Mouse (Mus musculus) heart, adult 2 months (tissue): ENCODE measurements around the gene Gm960. TPM values are rescaled to one million over a fixed set of nuclear protein-coding genes. Genes with fewer than 3 reads are reported as not detected.

Experiments
- DNase-seq, 2 experiments: peaks; one replicate each; pipeline ENCODE4 v3.0.0; 2021
- H3K27ac ChIP-seq: fragments of 200-600 bp; 2 replicates; pipeline ENCODE4 v1.8.1; 2022
- H3K27me3 ChIP-seq: fragments of 200-500 bp; 2 replicates; pipeline ENCODE4 v1.6.1; 2012; ENCODE audit warnings: mild to moderate bottlenecking, low read length, inconsistent platforms, mixed read lengths; ENCODE audit not compliant: control insufficient read depth, insufficient read depth
- H3K36me3 ChIP-seq: fragments of 200-500 bp; 2 replicates; pipeline ENCODE4 v1.6.1; 2012; ENCODE audit warnings: low read length, inconsistent platforms; ENCODE audit not compliant: control insufficient read depth, insufficient read depth
- H3K4me1 ChIP-seq: fragments of 200-500 bp; 2 replicates; pipeline ENCODE4 v1.6.1; 2011; ENCODE audit warnings: low read length; ENCODE audit not compliant: control insufficient read depth, insufficient read depth
- H3K4me3 ChIP-seq: fragments of 200-600 bp; 2 replicates; pipeline ENCODE4 v1.8.1; 2022
- H3K79me2 ChIP-seq: fragments of 200-500 bp; replicated peaks from 2 replicates; pipeline ENCODE4 v1.6.1; 2012; ENCODE audit warnings: mild to moderate bottlenecking, inconsistent platforms, low read length, moderate library complexity, mixed read lengths; ENCODE audit not compliant: control insufficient read depth, insufficient read depth
- H3K9ac ChIP-seq: fragments of 200-500 bp; 2 replicates; pipeline ENCODE4 v1.6.1; 2012; ENCODE audit warnings: low read depth, mild to moderate bottlenecking, control low read depth, inconsistent platforms, low read length, mixed read lengths
- CTCF ChIP-seq: fragments of 200-600 bp; IDR thresholded peaks from 2 replicates; pipeline ENCODE4 v1.8.1; 2022; ENCODE audit warnings: antibody characterized with exemption, mild to moderate bottlenecking, moderate library complexity
- EP300 ChIP-seq: fragments of 200-500 bp; IDR thresholded peaks from 2 replicates; pipeline ENCODE4 v1.6.1; 2011; ENCODE audit warnings: low read depth, low read length, control low read depth; ENCODE audit not compliant: insufficient read depth
- POLR2A ChIP-seq: fragments of 200-500 bp; IDR thresholded peaks from 2 replicates; pipeline ENCODE4 v1.6.1; 2011; ENCODE audit warnings: mild to moderate bottlenecking, low read depth, low read length, control low read depth; ENCODE audit not compliant: insufficient read depth
- WGBS: fragments of 180-500 bp; shearing (Covaris S2); methylation state at CpG from one replicate; pipeline ENCODE4 v1.1.7; 2018; 5-methylcytosine and 5-hydroxymethylcytosine counted together
- intact Hi-C: fragments of 180-260 bp; cut with DNase I; formaldehyde crosslinking; loops from one replicate; pipeline ENCODE4 v1.15.1; 2025
- polyA plus RNA-seq: library from polyadenylated mRNA; depleted of rRNA; stranded (reverse); fragments of >200 nt; gene quantifications from 2 replicates; pipeline ENCODE4 v1.2.3, GENCODE M21; 2012
- total RNA-seq, 2 experiments: library from RNA; stranded (reverse); gene quantifications; 2 replicates each; pipeline ENCODE4 v1.2.3; 2021

Gm960 gene
- total and polyA plus RNA-seq, 3 experiments: not detected

- TF ChIP-seq POLR2A (no peak), EP300 (no peak), CTCF (no peak)
- WGBS: 68% methylated on average over 3 of the region's 3 CpGs
- DNase-seq: no peak
- Histone ChIP-seq H3K9ac (no peak overlapping the region), H3K27me3 (no peaks in the 10 kb centered on the region), H3K36me3 (no peaks in the 10 kb centered on the region), H3K79me2 (no peaks in the 10 kb centered on the region), H3K4me1 (no peaks in the 10 kb centered on the region), H3K27ac (no peak overlapping the region), H3K4me3 (no peak overlapping the region)
- intact Hi-C loops: no loop called here
These were observed 34.6 kb upstream of the Gm960 start for GRCm38 (mm10) chr19:4733052-4733451.

- Histone ChIP-seq H3K4me1 (no peaks in the 10 kb centered on the region), H3K9ac (no peak overlapping the region), H3K27ac (no peak overlapping the region), H3K36me3 (no peaks in the 10 kb centered on the region), H3K4me3 (no peak overlapping the region), H3K27me3 (no peaks in the 10 kb centered on the region), H3K79me2 (no peaks in the 10 kb centered on the region)
- WGBS: 66% methylated on average over 9 of the region's 9 CpGs
- DNase-seq: no peak
- intact Hi-C loops: no loop called here
- TF ChIP-seq EP300: no peak
- no peak for TF ChIP-seq CTCF
- TF ChIP-seq POLR2A: no peak
These were observed 30.7 kb upstream of the Gm960 start for GRCm38 (mm10) chr19:4729186-4729585.

GRCm38 (mm10) chr19:4720671-4721244 is 22.3 kb upstream of the Gm960 start:
- no peak overlapping the region for H3K9ac ChIP-seq
- no peaks in the 10 kb centered on the region; the same call in 1 of the 2 replicates for H3K27me3 ChIP-seq
- H3K4me1 ChIP-seq: no peaks in the 10 kb centered on the region
- no peaks in the 10 kb centered on the region for H3K36me3 ChIP-seq
- intact Hi-C loops: no loop called here
- no peak for DNase-seq
- H3K27ac ChIP-seq: no peak overlapping the region
- TF ChIP-seq CTCF (no peak), POLR2A (no peak), EP300 (no peak)
- H3K4me3 ChIP-seq: no peak overlapping the region
- 16% methylated on average over 11 of the region's 11 CpGs for WGBS
- H3K79me2 ChIP-seq: no peaks in the 10 kb centered on the region

GRCm38 (mm10) chr19:4720112-4720511 is 21.6 kb upstream of the Gm960 start:
- Histone ChIP-seq H3K27ac (no peak overlapping the region), H3K36me3 (no peaks in the 10 kb centered on the region), H3K9ac (no peak overlapping the region), H3K4me3 (no peak overlapping the region), H3K27me3 (no peaks in the 10 kb centered on the region; the same call in 1 of the 2 replicates), H3K4me1 (no peaks in the 10 kb centered on the region), H3K79me2 (no peaks in the 10 kb centered on the region)
- intact Hi-C loops: no loop called here
- TF ChIP-seq EP300 (no peak), CTCF (no peak), POLR2A (no peak)
- DNase-seq: no peak
- 81% methylated on average over 15 of the region's 15 CpGs for WGBS

GRCm38 (mm10) chr19:4719351-4719764 is 20.9 kb upstream of the Gm960 start:
- Histone ChIP-seq H3K27me3 (peaks cover 1% of the 10 kb centered on the region; the same call in 1 of the 2 replicates), H3K36me3 (no peaks in the 10 kb centered on the region), H3K79me2 (no peaks in the 10 kb centered on the region), H3K27ac (no peak overlapping the region), H3K4me1 (no peaks in the 10 kb centered on the region), H3K9ac (no peak overlapping the region), H3K4me3 (no peak overlapping the region)
- WGBS: 29% methylated on average over 5 of the region's 5 CpGs
- DNase-seq: no peak
- intact Hi-C loops: no loop called here
- TF ChIP-seq POLR2A: no peak
- TF ChIP-seq CTCF: no peak
- no peak for TF ChIP-seq EP300

GRCm38 (mm10) chr19:4718716-4719115 is 20.2 kb upstream of the Gm960 start:
- Histone ChIP-seq H3K27ac (no peak overlapping the region), H3K4me1 (no peaks in the 10 kb centered on the region), H3K79me2 (no peaks in the 10 kb centered on the region), H3K9ac (no peak overlapping the region), H3K4me3 (no peak overlapping the region), H3K27me3 (peaks cover 2% of the 10 kb centered on the region; the same call in 1 of the 2 replicates), H3K36me3 (no peaks in the 10 kb centered on the region)
- TF ChIP-seq POLR2A: no peak
- TF ChIP-seq CTCF: no peak
- no peak for TF ChIP-seq EP300
- 28% methylated on average over 12 of the region's 12 CpGs for WGBS
- DNase-seq: no peak
- intact Hi-C loops: no loop called here

- no peak overlapping the region for H3K9ac ChIP-seq
- no peaks in the 10 kb centered on the region for H3K36me3 ChIP-seq
- 92% methylated on average over 2 of the region's 2 CpGs for WGBS
- no peak overlapping the region for H3K4me3 ChIP-seq
- H3K79me2 ChIP-seq: no peaks in the 10 kb centered on the region
- intact Hi-C loops: no loop called here
- no peak for DNase-seq
- H3K27ac ChIP-seq: no peak overlapping the region
- no peak for TF ChIP-seq POLR2A
- TF ChIP-seq EP300: no peak
- TF ChIP-seq CTCF: no peak
- H3K27me3 ChIP-seq: peaks cover 4% of the 10 kb centered on the region; the same call in 1 of the 2 replicates
- H3K4me1 ChIP-seq: no peaks in the 10 kb centered on the region
These were observed 18.8 kb upstream of the Gm960 start for GRCm38 (mm10) chr19:4717281-4717680.
